Mouse (Mus musculus) liver, embryonic 18 days (tissue): ENCODE results near the gene Olfr303. TPM values are rescaled to one million over a fixed set of nuclear protein-coding genes. Genes with fewer than 3 reads are reported as not detected.

Source experiments
- polyA plus RNA-seq: library from polyadenylated mRNA; depleted of rRNA; stranded (reverse); fragments of >200 nt; gene quantifications from 2 replicates; pipeline ENCODE4 v1.2.3, GENCODE M21; 2012; rRNA removed

Olfr303 gene
- polyA plus RNA-seq = not detected in 2 replicates

GRCm38 (mm10) chr7:86397689-86398088 lies at the start of gene Olfr303:
TSS of gene Olfr303 (minus strand) at chr7:86397789.

GRCm38 (mm10) chr7:86403546-86403945 lies 6.0 kb upstream of the Olfr303 start, which contains the start of gene Olfr301:
TSS of gene Olfr301 (plus strand) at chr7:86403846.

GRCm38 (mm10) chr7:86386558-86386957 lies 11.0 kb downstream of the Olfr303 start, which contains the start of gene Olfr304:
TSS of gene Olfr304 (minus strand) at chr7:86386658.

GRCm38 (mm10) chr7:86366828-86367227 lies 30.8 kb downstream of the Olfr303 start, which contains the start of gene Olfr305:
TSS of gene Olfr305 (minus strand) at chr7:86366928.

Other genes starting within 250 kb of the Olfr303 start
- gene Vmn2r75, start 226.0 kb downstream of the Olfr303 start, polyA plus RNA-seq = not detected in 2 replicates
- gene Vmn2r76, start 151.5 kb downstream of the Olfr303 start, polyA plus RNA-seq = not detected in 2 replicates
- not detected in 2 replicates for gene Olfr310, start 120.6 kb downstream of the Olfr303 start, polyA plus RNA-seq
- gene Olfr309, start 84.1 kb downstream of the Olfr303 start, polyA plus RNA-seq = not detected in 2 replicates
- not detected in 2 replicates for gene Olfr308, start 72.2 kb downstream of the Olfr303 start, polyA plus RNA-seq
- not detected in 2 replicates for gene Olfr307, start 60.2 kb downstream of the Olfr303 start, polyA plus RNA-seq
- not detected in 2 replicates for gene Olfr305, start 30.9 kb downstream of the Olfr303 start, polyA plus RNA-seq
- not detected in 2 replicates for gene Olfr304, start 11.1 kb downstream of the Olfr303 start, polyA plus RNA-seq
- gene Olfr301, start 6.1 kb upstream of the Olfr303 start, polyA plus RNA-seq = not detected in 2 replicates
- gene Olfr299, start 62.1 kb upstream of the Olfr303 start, polyA plus RNA-seq = not detected in 2 replicates
- not detected in 2 replicates for gene Olfr298, start 94.7 kb upstream of the Olfr303 start, polyA plus RNA-seq
- gene Olfr297, start 122.2 kb upstream of the Olfr303 start, polyA plus RNA-seq = not detected in 2 replicates
- not detected in 2 replicates for gene Olfr295, start 186.1 kb upstream of the Olfr303 start, polyA plus RNA-seq
- gene Olfr294, start 218.9 kb upstream of the Olfr303 start, polyA plus RNA-seq = not detected in 2 replicates